ENCODE assay signal across 17 mouse cellular contexts in genomic region chr7:116153781-116154368, GRCm38 (mm10).
DNase-seq lines count a peak whose midpoint lies in the region; ATAC-seq lines count a peak whose summit lies in the region.
"Had no signal": no experiment of that assay in that cellular context is flagged by ENCODE, and none has a peak within 500 bp of the region (broad histone marks: within the 10 kb centered on the region; RNA-seq: fewer than 3 reads in every experiment).

No protein-coding gene starts in this region.

- peak; percentile 63 for DNase-seq in adrenal gland, postnatal 14 days
- no peak for DNase-seq in adrenal gland, adult 18-20 months (ENCODE audit: low spot score in 2 of 2)
- DNase-seq in adrenal gland, postnatal 25 days: peak; percentile 17
- DNase-seq in thymus, postnatal 36 days: no peak
- DNase-seq: cerebellum, adult 18-20 months; cerebellum, adult 9-10 months; cerebellum, postnatal 14 days; embryo, embryonic 11 days; gastrocnemius, postnatal 25 days; heart, postnatal 14 days; heart, postnatal 4 days; kidney, adult 2 months had no signal

- ATAC-seq in common myeloid progenitor, adult 5-6 weeks (replicated peaks; ENCODE audit: low read depth, poor library complexity, severe bottlenecking): peak; percentile 79
- no peak for ATAC-seq in CD4-positive, CD25-positive, alpha-beta regulatory T cell, adult 4 months
- ATAC-seq: forebrain, embryonic 15.5 days; intestine, postnatal 0 days; Patski had no signal

Comparison
In these comparisons a context has a peak if more than half of its experiments do, and no peak if none do; other contexts are left out.
1. DNase-seq: peak in adrenal gland, postnatal 14 days (single experiment) and adrenal gland, postnatal 25 days (single experiment); none in adrenal gland, adult 18-20 months (0 of 2) and thymus, postnatal 36 days (0 of 2).